Mouse (Mus musculus) adrenal gland, adult 10 weeks (tissue): ENCODE measurements around the gene Afmid. TPM values are rescaled to one million over a fixed set of nuclear protein-coding genes. Genes with fewer than 3 reads are reported as not detected.

Experiments
- polyA plus RNA-seq: library from polyadenylated mRNA; stranded (reverse); fragments of 350-450 nt; fragmentation: Illumina TruSeq; extraction: RNeasy Lipid Tissue Mini Kit (QIAGEN cat#74804); gene quantifications from one replicate; pipeline ENCODE4 v1.2.3, GENCODE M21; 2014; ENCODE audit warnings: low read depth, low replicate concordance

The Afmid gene
- 0.64 TPM for polyA plus RNA-seq

DNA sequence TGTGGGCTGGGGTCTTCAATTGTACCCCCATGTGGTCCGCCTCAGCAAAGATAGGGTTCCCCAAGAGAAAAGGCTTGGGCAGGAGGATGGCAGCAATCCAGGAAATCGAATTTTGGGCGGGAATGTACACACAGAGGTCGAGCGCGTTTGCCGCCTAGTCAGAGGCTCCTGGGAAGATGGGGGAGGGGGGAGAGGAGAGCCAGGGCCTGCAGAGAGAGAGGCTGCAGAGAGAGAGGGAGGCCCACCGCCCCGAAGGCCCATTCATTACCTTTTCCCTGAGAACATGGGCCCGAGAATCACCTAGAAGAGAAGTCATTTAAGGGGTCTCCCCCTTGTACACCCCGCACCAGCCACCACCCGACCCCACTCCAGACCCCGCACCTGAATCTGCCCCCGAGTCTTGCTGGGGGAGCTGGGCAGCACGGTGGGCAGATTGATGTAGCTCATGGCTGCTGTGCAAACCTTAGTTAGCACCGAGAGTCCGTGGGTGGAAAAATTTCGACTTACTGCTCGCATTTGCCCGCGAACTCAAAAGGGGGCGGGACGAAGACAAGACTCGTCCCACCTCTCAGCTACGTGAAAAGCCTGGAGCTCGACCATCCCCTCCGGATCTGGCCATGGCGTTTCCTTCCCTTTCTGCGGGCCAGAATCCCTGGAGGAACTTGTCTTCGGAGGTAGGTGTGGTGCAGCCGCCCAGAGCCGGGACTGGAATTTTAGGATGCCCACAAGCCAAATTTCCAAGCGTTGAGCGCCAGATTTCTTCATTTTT lies at the start of gene Afmid, which contains the start of gene Tk1:
Afmid (plus strand) TSS at position 592 of the 769 bp plus-strand sequence.
Tk1 (minus strand) TSS at position 760 of the 769 bp plus-strand sequence.

DNA sequence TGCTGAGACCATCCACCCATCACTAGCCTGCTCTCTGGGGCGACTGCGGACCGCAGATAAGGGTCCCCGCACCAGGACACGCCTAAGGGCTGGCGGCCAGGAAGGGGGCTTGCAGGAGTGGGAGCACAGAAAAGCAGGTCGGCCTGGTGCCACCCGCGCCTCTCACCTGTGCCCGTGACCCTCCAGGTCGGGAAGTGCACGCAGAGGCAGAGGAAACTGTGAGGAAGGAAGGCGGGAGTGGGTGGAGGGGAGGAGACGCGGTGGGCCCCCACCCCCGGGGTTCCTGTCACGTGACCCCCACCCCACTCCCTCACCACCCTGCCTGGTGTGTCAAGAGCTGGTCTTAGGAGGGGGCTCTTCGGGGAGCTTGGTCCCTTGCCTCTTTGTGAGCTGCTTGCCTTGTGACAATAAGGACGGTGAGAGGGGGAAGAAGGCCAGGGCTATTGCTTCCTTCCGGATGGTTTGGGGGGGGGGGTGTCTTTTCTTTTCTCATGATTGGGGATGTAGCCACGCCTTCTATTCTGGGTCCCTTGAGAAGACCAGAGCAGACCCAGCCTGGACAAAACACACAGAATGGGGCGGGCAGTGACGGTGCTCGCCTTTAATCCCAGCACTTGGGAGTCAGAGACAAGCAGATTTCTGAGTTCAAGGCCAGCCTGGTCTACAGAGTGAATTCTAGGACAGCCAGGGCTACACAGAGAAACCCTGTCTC lies 43.6 kb upstream of the Afmid start, which contains the start of the genes Tmc8 and Tmc6:
Tmc8 (plus strand) TSS at position 84 of the 712 bp plus-strand sequence.
Tmc6 (minus strand) TSS at position 206 of the 712 bp plus-strand sequence.

DNA sequence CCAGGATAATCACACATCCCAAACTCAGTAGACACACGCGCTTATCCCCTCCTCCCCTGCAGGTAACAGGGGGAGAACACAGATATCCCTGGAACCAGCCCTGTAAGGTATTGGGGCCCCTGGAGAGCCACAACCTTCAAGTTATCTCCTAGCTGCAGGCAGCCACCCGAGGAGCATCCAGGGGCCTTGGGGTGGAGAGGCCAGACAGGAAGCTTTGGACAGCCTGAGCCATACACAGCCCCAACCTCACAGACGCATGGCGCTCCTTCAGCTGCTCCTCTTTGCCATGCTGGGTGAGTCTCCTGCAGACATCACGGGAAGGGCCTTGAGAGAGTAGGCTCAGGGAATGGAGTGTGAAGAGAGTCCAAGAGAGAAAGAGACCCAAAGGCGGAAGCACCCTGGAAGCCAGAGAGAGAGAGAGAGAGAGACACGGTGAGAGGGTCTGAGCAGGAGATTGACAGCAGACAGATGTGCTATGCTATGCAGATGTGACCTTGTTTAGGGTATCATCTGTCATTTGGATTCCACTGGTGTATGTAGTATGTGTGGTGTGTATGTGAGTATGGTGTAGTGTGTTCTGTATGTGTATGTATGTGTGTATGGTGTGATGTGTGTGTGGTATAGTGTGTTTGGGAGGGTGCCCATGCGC lies 28.1 kb upstream of the Afmid start, which contains the start of gene 6030468B19Rik:
6030468B19Rik (plus strand) TSS at position 150 of the 649 bp plus-strand sequence.

DNA sequence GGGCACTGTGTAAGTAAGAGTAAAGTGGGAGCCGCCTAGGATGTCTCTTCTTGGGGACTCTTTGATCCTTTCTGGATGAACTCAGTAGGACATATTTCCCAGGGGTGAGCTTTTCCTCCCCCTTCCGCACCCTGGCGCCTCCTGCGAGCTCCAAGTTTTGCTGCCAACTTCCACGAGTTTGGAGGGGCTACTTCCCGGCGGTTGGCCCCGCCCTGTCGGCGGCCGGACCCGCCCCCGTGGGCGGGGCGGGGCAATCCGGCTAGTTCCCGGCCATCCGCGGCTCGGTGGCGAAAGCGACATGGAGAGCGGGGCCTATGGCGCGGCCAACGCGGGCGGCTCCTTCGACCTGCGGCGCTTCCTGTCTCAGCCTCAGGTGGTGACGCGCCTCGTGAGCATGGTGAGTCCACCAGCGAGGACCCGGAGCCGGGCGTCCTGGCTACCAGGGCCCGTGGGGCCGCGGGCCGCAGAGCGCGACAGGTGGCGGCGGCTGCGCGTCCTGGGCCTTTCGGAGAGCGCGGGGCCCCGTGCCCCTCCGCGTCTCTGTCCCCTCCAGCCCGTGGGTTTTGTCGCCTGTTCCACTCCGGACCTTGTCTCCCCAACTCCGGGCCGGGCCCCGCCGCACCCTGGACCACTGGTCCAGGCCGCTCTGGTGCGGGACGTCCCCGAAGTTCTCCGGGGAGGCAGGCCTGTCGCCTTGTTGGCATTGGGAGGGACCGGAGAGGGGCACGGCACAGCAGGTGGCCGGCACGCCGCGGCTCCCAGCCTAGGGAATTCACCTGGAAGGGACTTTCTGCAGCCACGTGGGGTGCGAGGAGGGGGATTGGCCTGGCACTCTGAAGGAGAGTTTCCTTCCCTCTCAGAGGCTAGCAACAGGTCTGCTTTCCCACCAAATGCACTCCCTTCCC lies 16.1 kb upstream of the Afmid start, which contains the start of the genes Gm20708 and Syngr2:
Gm20708 (plus strand) TSS at position 262 of the 905 bp plus-strand sequence.
Syngr2 (plus strand) TSS at position 262 of the 905 bp plus-strand sequence.

DNA sequence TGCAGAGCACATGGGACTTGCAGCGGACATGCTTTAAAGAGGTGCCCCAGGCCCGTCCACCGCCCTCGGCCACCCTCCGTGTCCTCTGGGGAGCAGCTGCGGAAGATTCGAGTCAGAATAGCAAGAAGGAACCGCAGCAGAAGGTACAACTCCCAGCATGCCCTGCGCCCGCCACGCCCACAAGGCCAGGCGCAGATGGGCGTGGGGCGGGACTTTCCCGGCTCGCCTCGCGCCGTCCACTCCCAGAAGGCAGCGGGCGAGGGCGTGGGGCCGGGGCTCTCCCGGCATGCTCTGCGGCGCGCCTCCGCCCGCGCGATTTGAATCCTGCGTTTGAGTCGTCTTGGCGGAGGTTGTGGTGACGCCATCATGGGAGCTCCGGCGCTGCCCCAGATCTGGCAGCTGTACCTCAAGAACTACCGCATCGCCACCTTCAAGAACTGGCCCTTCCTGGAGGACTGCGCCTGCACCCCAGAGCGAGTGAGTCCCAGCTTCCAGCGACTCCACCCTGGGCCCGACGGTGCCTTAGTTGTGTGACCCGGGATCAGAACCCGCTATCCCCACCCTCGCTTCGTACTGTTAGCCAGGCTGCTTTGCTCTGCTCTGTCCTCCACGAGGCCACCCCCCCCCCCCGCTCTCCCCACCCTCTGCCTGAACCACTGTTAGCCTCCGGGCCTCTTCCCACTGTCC lies 23.4 kb downstream of the Afmid start, which contains the start of gene Birc5:
Birc5 (plus strand) TSS at position 267 of the 687 bp plus-strand sequence.

DNA sequence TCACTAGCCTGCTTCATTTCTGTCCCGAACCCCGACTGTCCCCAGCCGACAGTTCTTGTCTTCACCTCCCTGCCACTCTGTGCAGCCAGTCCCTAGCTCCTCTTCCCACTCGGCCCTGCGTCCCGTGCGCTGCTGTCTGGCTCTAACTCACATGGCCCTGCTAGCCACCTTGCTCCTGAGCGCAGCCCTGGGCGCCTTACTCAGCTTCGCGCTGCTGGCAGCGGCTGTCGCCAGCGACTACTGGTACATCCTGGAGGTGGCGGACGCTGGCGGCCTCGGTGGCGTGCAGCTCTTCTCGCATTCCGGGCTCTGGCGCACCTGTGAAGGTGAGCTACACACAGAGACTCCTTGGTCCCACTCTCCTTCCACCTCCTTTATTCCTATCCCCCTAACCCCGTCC lies 34.9 kb downstream of the Afmid start, which contains the start of gene Tmem235:
Tmem235 (plus strand) TSS at position 152 of the 400 bp plus-strand sequence.

DNA sequence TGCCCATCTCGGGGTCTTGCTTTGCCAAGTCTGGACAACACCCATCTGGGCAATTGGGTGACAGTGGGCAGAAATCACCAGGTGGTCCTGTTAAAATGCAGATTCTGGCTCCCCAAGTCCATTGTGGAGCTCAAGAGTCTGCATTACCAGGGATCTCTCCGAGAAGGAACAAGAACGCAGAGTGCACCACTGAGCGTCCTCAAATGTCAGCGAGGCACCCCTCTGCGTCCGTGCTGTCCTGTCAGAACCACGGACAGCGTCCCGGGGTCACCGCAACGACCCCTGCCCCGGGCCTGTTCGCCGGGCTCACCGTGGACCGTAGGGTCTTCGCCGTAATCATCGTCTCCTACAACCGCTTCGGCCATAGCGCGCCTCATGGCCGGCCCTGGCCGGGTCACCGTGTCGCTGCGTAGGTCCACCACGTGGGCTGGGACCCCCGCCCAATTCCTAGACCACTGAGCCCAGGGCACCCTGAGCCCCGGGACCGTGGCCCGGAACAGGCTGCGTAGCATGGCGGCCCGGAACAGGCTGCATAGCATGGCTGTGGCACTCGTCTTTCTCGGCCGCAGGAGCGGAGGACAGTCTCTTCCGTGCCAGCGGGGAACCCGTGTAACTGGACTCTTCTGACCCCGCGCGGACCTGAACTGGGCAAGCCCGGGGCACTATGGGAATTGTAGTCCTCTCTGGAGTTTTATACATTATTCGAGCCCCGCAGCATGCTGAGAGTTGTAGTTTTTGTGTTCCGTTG lies 47.3 kb downstream of the Afmid start, which contains the start of gene Tha1:
Tha1 (minus strand) TSS at position 621 of the 748 bp plus-strand sequence.

Other genes with a start within 250 kb of the Afmid start
- gene Tnrc6c, start 171.6 kb upstream of the Afmid start, polyA plus RNA-seq = 9.9 TPM
- 0.35 TPM for gene Tmc8, start 43.8 kb upstream of the Afmid start, polyA plus RNA-seq
- gene Tmc6, start 43.7 kb upstream of the Afmid start, polyA plus RNA-seq = 0.70 TPM
- not detected for gene 6030468B19Rik, start 28.3 kb upstream of the Afmid start, polyA plus RNA-seq
- 2.5 TPM for gene Gm20708, start 16.3 kb upstream of the Afmid start, polyA plus RNA-seq
- gene Syngr2, start 16.3 kb upstream of the Afmid start, polyA plus RNA-seq = 7.9 TPM
- gene Tk1, start 168 bp downstream of the Afmid start, polyA plus RNA-seq = not detected
- 3.5 TPM for gene Birc5, start 23.3 kb downstream of the Afmid start, polyA plus RNA-seq
- gene Tmem235, start 34.8 kb downstream of the Afmid start, polyA plus RNA-seq = not detected
- gene Tha1, start 47.6 kb downstream of the Afmid start, polyA plus RNA-seq = not detected
- 0.87 TPM for gene Socs3, start 144.1 kb downstream of the Afmid start, polyA plus RNA-seq
- 8.0 TPM for gene Pgs1, start 160.4 kb downstream of the Afmid start, polyA plus RNA-seq